Mouse (Mus musculus) olfactory bulb, adult 2 months (tissue): ENCODE data around the gene Wfikkn1.

Experiments used
- CTCF ChIP-seq: fragments of 200-500 bp; IDR thresholded peaks from 2 replicates; pipeline ENCODE4 v1.5.1; 2012; ENCODE audit warnings: low read depth, mild to moderate bottlenecking, low read length, moderate library complexity; ENCODE audit not compliant: insufficient read depth
- POLR2A ChIP-seq: fragments of 200-500 bp; IDR thresholded peaks from 2 replicates; pipeline ENCODE4 v1.6.1; 2012; ENCODE audit warnings: mild to moderate bottlenecking, low read depth, low read length, moderate library complexity; ENCODE audit not compliant: insufficient read depth

- TF ChIP-seq POLR2A (no peak), CTCF (no peak)
Observed at GRCm38 (mm10) chr17:25830200-25830753, 50.4 kb downstream of the Wfikkn1 start.
